Mouse (Mus musculus) spleen, adult 2 months (tissue): ENCODE measurements around the gene Gm42688. TPM values are rescaled to one million over a fixed set of nuclear protein-coding genes. Genes with fewer than 3 reads are reported as not detected.
A peak's percentile ranks its signal among the peaks of the same experiment; 100 is the strongest.

Source experiments
- DNase-seq, 2 experiments: peaks; one replicate each; pipeline versions ENCODE4 v3.0.0 to v3.0.0-alpha.2; 2012 to 2021; ENCODE audit warnings: low spot score in 2 of 2, low read depth in 1 of 2
- H3K27ac ChIP-seq: fragments of 200-500 bp; 2 replicates; pipeline ENCODE4 v1.5.1; 2012; ENCODE audit warnings: low read length, inconsistent platforms; ENCODE audit not compliant: insufficient read depth
- H3K27me3 ChIP-seq: fragments of 200-500 bp; 2 replicates; pipeline ENCODE4 v1.6.1; 2012; ENCODE audit warnings: mild to moderate bottlenecking, moderate library complexity, low read length, inconsistent platforms; ENCODE audit not compliant: control insufficient read depth, insufficient read depth
- H3K36me3 ChIP-seq: fragments of 200-500 bp; 2 replicates; pipeline ENCODE4 v1.6.1; 2012; ENCODE audit warnings: mild to moderate bottlenecking, low read length, inconsistent platforms; ENCODE audit not compliant: control insufficient read depth, insufficient read depth
- H3K4me1 ChIP-seq: fragments of 200-500 bp; 2 replicates; pipeline ENCODE4 v1.6.1; 2011; ENCODE audit warnings: inconsistent platforms; ENCODE audit not compliant: control insufficient read depth, insufficient read depth, insufficient read length
- H3K4me3 ChIP-seq: fragments of 200-500 bp; 2 replicates; pipeline ENCODE4 v1.5.1; 2011; ENCODE audit warnings: mild to moderate bottlenecking, inconsistent platforms; ENCODE audit not compliant: insufficient read depth, insufficient read length; ENCODE audit errors: extremely low read depth
- CTCF ChIP-seq: fragments of 200-500 bp; IDR thresholded peaks from 2 replicates; pipeline ENCODE4 v1.5.1; 2011; ENCODE audit warnings: mild to moderate bottlenecking, inconsistent platforms; ENCODE audit not compliant: insufficient read depth, insufficient read length, insufficient replicate concordance; ENCODE audit errors: extremely low read depth
- POLR2A ChIP-seq: fragments of 200-500 bp; IDR thresholded peaks from 2 replicates; pipeline ENCODE4 v1.6.1; 2011; ENCODE audit warnings: low read depth, low read length, inconsistent platforms
- WGBS: fragments of 180-500 bp; shearing (Covaris S2); methylation state at CpG from one replicate; pipeline ENCODE4 v1.1.7; 2018; 5-methylcytosine and 5-hydroxymethylcytosine counted together
- polyA plus RNA-seq: library from polyadenylated mRNA; depleted of rRNA; stranded (reverse); fragments of >200 nt; gene quantifications from 2 replicates; pipeline ENCODE4 v1.2.3, GENCODE M21; 2012

The Gm42688 gene
- polyA plus RNA-seq, 1 experiment, result 6.5 TPM

- WGBS, result 4% methylated on average over 52 of the region's 52 CpGs
- no peak for DNase-seq
- Histone ChIP-seq H3K36me3 (peaks cover 1% of the 10 kb centered on the region), H3K27ac (peak overlapping the region; percentile 74), H3K27me3 (no peaks in the 10 kb centered on the region), H3K4me3 (peak overlapping the region; percentile 65), H3K4me1 (peaks cover 26% of the 10 kb centered on the region)
- no peak for TF ChIP-seq CTCF
- TF ChIP-seq POLR2A, result no peak
Observed at GRCm38 (mm10) chr6:83121863-83122710, 20.7 kb downstream of the Gm42688 start.

- Histone ChIP-seq H3K27me3 (no peaks in the 10 kb centered on the region), H3K27ac (no peak overlapping the region), H3K4me1 (peaks cover 26% of the 10 kb centered on the region), H3K4me3 (no peak overlapping the region), H3K36me3 (no peaks in the 10 kb centered on the region; the same call in 1 of the 2 replicates)
- DNase-seq, result no peak
- no peak for TF ChIP-seq POLR2A
- TF ChIP-seq CTCF, result no peak
- 92% methylated on average over 5 of the region's 5 CpGs for WGBS
Observed at GRCm38 (mm10) chr6:83122961-83123360, 21.5 kb downstream of the Gm42688 start.

- peak; percentile 85 to 94 for DNase-seq
- no peaks in the 10 kb centered on the region for H3K36me3 ChIP-seq
- peaks cover 20% of the 10 kb centered on the region for H3K4me1 ChIP-seq
- TF ChIP-seq POLR2A (peak; percentile 26; the same call in 1 of the 2 replicates), CTCF (no peak)
- under 1% methylated on average over 30 of the region's 30 CpGs for WGBS
- no peaks in the 10 kb centered on the region for H3K27me3 ChIP-seq
- H3K27ac ChIP-seq, result peak overlapping the region; percentile 69
- H3K4me3 ChIP-seq, result peak overlapping the region; percentile 88
Observed at GRCm38 (mm10) chr6:83124851-83125312, 23.5 kb downstream of the Gm42688 start.

GRCm38 (mm10) chr6:83125331-83125730 is 23.9 kb downstream of the Gm42688 start, which contains the start of gene Ino80b:
Gene Ino80b (minus strand): TSS chr6:83125431.
- no peak for DNase-seq
- TF ChIP-seq POLR2A (no peak), CTCF (no peak)
- 36% methylated on average over 5 of the region's 5 CpGs for WGBS
- H3K4me3 ChIP-seq, result peak within 1 kb of the TSS; percentile 88
- no peaks in the 10 kb centered on the region for H3K36me3 ChIP-seq
- H3K27me3 ChIP-seq, result no peaks in the 10 kb centered on the region
- peak within 1 kb of the TSS; percentile 69 for H3K27ac ChIP-seq
- H3K4me1 ChIP-seq, result peaks cover 17% of the 10 kb centered on the region

GRCm38 (mm10) chr6:83127419-83127818 is 26.0 kb downstream of the Gm42688 start:
- Histone ChIP-seq H3K4me3 (no peak overlapping the region), H3K4me1 (peaks cover 9% of the 10 kb centered on the region; the same call in 1 of the 2 replicates), H3K27me3 (0 out of 2 replicates have a peak, but pooled peaks cover 1% of the 10 kb centered on the region), H3K36me3 (no peaks in the 10 kb centered on the region), H3K27ac (no peak overlapping the region)
- no peak for DNase-seq
- no peak for TF ChIP-seq CTCF
- TF ChIP-seq POLR2A, result no peak
- 95% methylated on average over 5 of the region's 5 CpGs for WGBS

GRCm38 (mm10) chr6:83131469-83132034 is 30.1 kb downstream of the Gm42688 start:
- no peak overlapping the region for H3K27ac ChIP-seq
- TF ChIP-seq POLR2A (no peak), CTCF (no peak)
- no peaks in the 10 kb centered on the region for H3K4me1 ChIP-seq
- H3K4me3 ChIP-seq, result no peak overlapping the region
- no peak for DNase-seq
- peaks cover 6% of the 10 kb centered on the region; the same call in 1 of the 2 replicates for H3K27me3 ChIP-seq
- H3K36me3 ChIP-seq, result no peaks in the 10 kb centered on the region
- WGBS, result 58% methylated on average over 6 of the region's 6 CpGs
